Mouse (Mus musculus) gastrocnemius, postnatal 10 days (tissue): ENCODE data around the gene 4930523C07Rik. TPM values are rescaled to one million over a fixed set of nuclear protein-coding genes. Genes with fewer than 3 reads are reported as not detected.

Experiments
- DNase-seq: peaks from one replicate; pipeline ENCODE4 v3.0.0; 2021; ENCODE audit warnings: mixed read lengths
- total RNA-seq, 2 experiments: library from RNA; stranded (reverse); gene quantifications; 2 replicates each; pipeline ENCODE4 v1.2.3; 2021

4930523C07Rik gene
- total RNA-seq, 2 experiments from 2014 or later = 9.2 to 12.0 TPM

GRCm38 (mm10) chr1:160099659-160100302 lies 55.6 kb downstream of the 4930523C07Rik start:
- DNase-seq = no peak

- DNase-seq = no peak
These were observed 56.8 kb downstream of the 4930523C07Rik start for GRCm38 (mm10) chr1:160100996-160101395.

GRCm38 (mm10) chr1:160105426-160105825 lies 61.2 kb downstream of the 4930523C07Rik start:
- DNase-seq = no peak

- no peak for DNase-seq
These were observed 64.4 kb downstream of the 4930523C07Rik start for GRCm38 (mm10) chr1:160108604-160109003.

- no peak for DNase-seq
These were observed 79.8 kb downstream of the 4930523C07Rik start for GRCm38 (mm10) chr1:160123957-160124356.

Other genes starting within 250 kb of the 4930523C07Rik start
- 1 to 10 TPM in 1 of 2 experiments, not detected in 1; 2.4 TPM for gene Tnn, start 109.2 kb downstream of the 4930523C07Rik start, total RNA-seq
- gene Mrps14, start 150.8 kb downstream of the 4930523C07Rik start, total RNA-seq = 10 to 100 TPM; 75.7 to 84.0 TPM
- 10 to 100 TPM; 46.5 to 51.4 TPM for gene Cacybp, start 168.5 kb downstream of the 4930523C07Rik start, total RNA-seq